Mouse (Mus musculus): ENCODE measurements around the gene 1110008P14Rik. TPM values are rescaled to one million over a fixed set of nuclear protein-coding genes. Genes with fewer than 3 reads are reported as not detected.

Gene 1110008P14Rik
- polyA plus RNA-seq (2012; rRNA removed): 32.6 and 39.6 TPM in 2 replicates
- polyA plus RNA-seq (2014; fragmentation: Nextera tagmentation; extraction: Ambion mirVana): 38.7 and 40.8 TPM in 2 replicates

GRCm38 (mm10) chr2:32381775-32382223 is at the start of gene 1110008P14Rik:
Gene 1110008P14Rik, minus strand, starts transcription at chr2:32381938.
- ATAC-seq (ENCODE audit: insufficient read depth) (peak; percentile 94), DNase-seq (ENCODE audit: low read depth in 3 of 3, low spot score in 3 of 3) (peak; percentile 90 to 92 (median 91))
- no peak for TF ChIP-seq CTCF (IDR thresholded peaks at IDR 0.05; ENCODE audit: low read depth)
- no peak for TF ChIP-seq EP300 (IDR thresholded peaks at IDR 0.05; ENCODE audit: low read depth)
- H3K27ac ChIP-seq: peak within 1 kb of the TSS; percentile 53
- peak within 1 kb of the TSS; percentile 68 for H3K4me3 ChIP-seq (ENCODE audit: insufficient read depth in 1 of 2, low read depth in 2 of 2, low read length in 2 of 2)
- H3K4me1 ChIP-seq (replicated peaks; ENCODE audit: control insufficient read depth in 2 of 2, insufficient read depth in 2 of 2, low read length in 1 of 2): peaks cover 3 to 12% of the 10 kb centered on the region in 2 experiments; a peak in 3 of 4 replicates
- WGBS (ENCODE audit: insufficient replicate concordance): 1% methylated on average over 47 of the region's 47 CpGs
- peaks cover 9% of the 10 kb centered on the region for H3K36me3 ChIP-seq (replicated peaks; ENCODE audit: control insufficient read depth, insufficient read depth, low read depth)
- peak within 1 kb of the TSS; percentile 77 for H3K9ac ChIP-seq (replicated peaks)
- H3K9me3 ChIP-seq (ENCODE audit: control insufficient read depth, low read length): no peaks in the 10 kb centered on the region
- peak within 1 kb of the TSS; percentile 98 for H3K4me2 ChIP-seq (ENCODE audit: low read depth)
- H3K27me3 ChIP-seq (ENCODE audit: control insufficient read depth, insufficient read depth, low read length): no peaks in the 10 kb centered on the region

DNA sequence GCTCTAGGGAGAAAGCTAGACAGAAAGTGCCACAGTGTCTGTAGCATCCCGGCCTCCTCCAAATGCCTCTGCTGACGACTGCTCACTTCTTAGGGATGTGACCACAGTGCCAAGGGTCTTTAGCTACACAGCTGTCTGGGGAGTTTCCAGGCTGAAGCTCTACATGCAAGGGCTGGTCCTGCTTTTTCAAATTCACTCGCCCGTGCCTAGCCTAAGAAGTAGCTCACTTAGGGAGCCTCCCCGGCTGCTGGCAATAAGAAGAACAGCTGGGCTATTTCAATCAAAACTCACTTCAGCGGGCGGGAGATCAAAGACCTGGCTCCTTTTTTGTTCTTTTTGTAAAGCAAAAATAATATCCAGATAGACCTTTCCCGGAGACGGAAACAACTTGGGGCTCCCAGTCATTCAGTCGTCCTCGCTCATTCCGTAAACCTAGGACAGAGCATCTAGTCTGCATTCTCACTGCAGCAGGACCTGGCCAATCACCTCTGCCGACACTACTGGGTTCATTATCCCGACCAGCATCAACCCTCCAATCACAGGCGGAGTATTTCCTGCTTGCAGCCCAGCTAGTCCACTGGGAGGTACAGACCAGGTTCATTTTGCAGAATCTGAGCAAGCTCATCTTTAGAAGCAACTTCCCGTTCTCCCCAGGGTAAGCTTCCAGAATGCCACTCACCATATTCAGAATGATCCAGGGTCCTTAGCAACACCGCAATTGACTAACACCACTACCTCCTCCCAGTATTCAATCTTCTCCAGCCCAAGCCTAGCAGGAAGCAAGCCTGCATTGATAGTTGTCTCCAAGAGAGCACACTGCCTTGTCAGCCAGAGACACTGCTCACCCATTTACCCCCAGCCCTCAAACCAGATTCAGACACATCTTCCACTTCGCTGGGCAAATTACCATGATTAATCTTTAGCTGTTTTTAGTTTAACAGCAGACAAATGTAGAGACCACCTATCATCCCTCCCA is 49.3 kb upstream of the 1110008P14Rik start:
- ATAC-seq (ENCODE audit: insufficient read depth) (no peak), DNase-seq (ENCODE audit: low read depth in 3 of 3, low spot score in 3 of 3) (no peak)
- H3K27ac ChIP-seq: no peak overlapping the region
- no peak overlapping the region for H3K4me3 ChIP-seq (ENCODE audit: insufficient read depth in 1 of 2, low read depth in 2 of 2, low read length in 2 of 2)
- H3K4me1 ChIP-seq (replicated peaks; ENCODE audit: control insufficient read depth in 2 of 2, insufficient read depth in 2 of 2, low read length in 1 of 2): peaks cover 10 to 28% of the 10 kb centered on the region in 2 experiments; a peak in 3 of 4 replicates
- TF ChIP-seq CTCF (IDR thresholded peaks at IDR 0.05; ENCODE audit: low read depth) (no peak), EP300 (IDR thresholded peaks at IDR 0.05; ENCODE audit: low read depth) (no peak)
- no peaks in the 10 kb centered on the region for H3K9me3 ChIP-seq (ENCODE audit: control insufficient read depth, low read length)
- H3K36me3 ChIP-seq (replicated peaks; ENCODE audit: control insufficient read depth, insufficient read depth, low read depth): no peaks in the 10 kb centered on the region
- no peaks in the 10 kb centered on the region for H3K27me3 ChIP-seq (ENCODE audit: control insufficient read depth, insufficient read depth, low read length)
- no peak overlapping the region for H3K9ac ChIP-seq (replicated peaks)
- H3K4me2 ChIP-seq (ENCODE audit: low read depth): peak overlapping the region; percentile 6
- WGBS (ENCODE audit: insufficient replicate concordance): 60% methylated on average over 18 of the region's 18 CpGs

DNA sequence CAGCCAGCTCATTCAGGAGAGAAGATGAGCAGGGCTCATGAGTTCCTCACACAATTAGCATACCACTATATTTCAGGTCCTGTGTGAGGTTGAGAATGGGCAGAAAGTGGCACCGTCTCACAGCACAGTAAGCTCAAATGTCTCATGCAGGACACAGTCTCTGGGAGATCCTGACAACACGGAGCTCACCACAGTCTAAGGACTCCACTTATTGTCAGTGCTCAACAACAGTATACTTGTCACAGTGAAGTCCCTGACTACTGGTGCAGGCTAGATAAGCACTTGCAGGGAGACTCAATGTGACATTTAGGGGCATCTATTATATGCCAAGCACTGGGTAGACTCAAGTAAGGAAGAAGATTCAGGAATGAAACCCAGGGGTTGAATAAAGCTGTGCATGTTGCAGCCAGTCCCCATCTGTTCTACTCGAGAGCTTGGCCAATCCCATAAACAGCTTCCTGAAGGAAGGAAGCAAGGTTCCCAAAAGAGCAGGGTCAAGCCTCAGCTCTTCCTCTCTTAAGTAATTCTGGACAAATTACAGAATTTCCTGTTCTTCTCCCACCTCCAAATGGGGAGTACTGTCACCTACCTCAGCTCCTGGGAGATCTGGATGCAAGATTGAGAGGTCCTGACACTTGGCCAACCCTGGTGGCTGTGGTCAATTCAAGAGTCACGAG is 47.6 kb upstream of the 1110008P14Rik start:
- ATAC-seq (ENCODE audit: insufficient read depth): 0 out of 2 replicates have a peak, but pooled peaks have one; percentile 16
- Histone ChIP-seq H3K4me1 (replicated peaks; ENCODE audit: control insufficient read depth in 2 of 2, insufficient read depth in 2 of 2, low read length in 1 of 2) (peaks cover 15 to 39% of the 10 kb centered on the region in 2 experiments; a peak in 3 of 4 replicates), H3K36me3 (replicated peaks; ENCODE audit: control insufficient read depth, insufficient read depth, low read depth) (no peaks in the 10 kb centered on the region), H3K4me2 (ENCODE audit: low read depth) (no peak overlapping the region), H3K4me3 (ENCODE audit: insufficient read depth in 1 of 2, low read depth in 2 of 2, low read length in 2 of 2) (no peak overlapping the region), H3K9ac (replicated peaks) (no peak overlapping the region), H3K27ac (no peak overlapping the region), H3K9me3 (ENCODE audit: control insufficient read depth, low read length) (no peaks in the 10 kb centered on the region), H3K27me3 (ENCODE audit: control insufficient read depth, insufficient read depth, low read length) (no peaks in the 10 kb centered on the region)
- TF ChIP-seq EP300 (IDR thresholded peaks at IDR 0.05; ENCODE audit: low read depth) (no peak), CTCF (IDR thresholded peaks at IDR 0.05; ENCODE audit: low read depth) (no peak)
- WGBS (ENCODE audit: insufficient replicate concordance): 33% methylated on average over 4 of the region's 4 CpGs
- no peak for DNase-seq (ENCODE audit: low read depth in 3 of 3, low spot score in 3 of 3)

DNA sequence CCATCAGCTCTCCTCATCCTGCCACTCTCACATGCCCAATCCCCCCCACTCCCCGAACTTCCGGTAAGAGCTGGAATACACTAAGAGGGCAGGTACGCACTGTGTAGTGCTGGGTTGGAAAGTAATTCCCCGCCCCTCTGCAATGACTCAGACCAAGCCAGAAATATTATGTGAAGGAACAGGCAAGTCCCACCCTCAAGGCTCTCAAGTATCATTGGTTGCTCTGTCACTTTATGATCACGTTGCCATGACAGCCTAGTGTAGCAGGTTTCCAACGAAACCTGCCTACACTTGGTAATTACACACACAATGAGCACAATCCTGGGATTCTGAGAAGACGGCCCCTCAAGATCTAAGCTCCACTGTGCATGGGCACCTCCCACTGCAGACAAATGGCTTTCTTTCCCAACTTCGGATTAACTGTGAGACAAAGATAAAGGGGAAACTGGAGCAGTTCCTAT is 46.6 kb upstream of the 1110008P14Rik start:
- no peak overlapping the region for H3K4me2 ChIP-seq (ENCODE audit: low read depth)
- no peaks in the 10 kb centered on the region for H3K36me3 ChIP-seq (replicated peaks; ENCODE audit: control insufficient read depth, insufficient read depth, low read depth)
- 50% methylated on average over 8 of the region's 8 CpGs for WGBS (ENCODE audit: insufficient replicate concordance)
- H3K4me3 ChIP-seq (ENCODE audit: insufficient read depth in 1 of 2, low read depth in 2 of 2, low read length in 2 of 2): no peak overlapping the region
- H3K4me1 ChIP-seq (replicated peaks; ENCODE audit: control insufficient read depth in 2 of 2, insufficient read depth in 2 of 2, low read length in 1 of 2): peaks cover 22 to 48% of the 10 kb centered on the region in 2 experiments
- TF ChIP-seq EP300 (IDR thresholded peaks at IDR 0.05; ENCODE audit: low read depth) (no peak), CTCF (IDR thresholded peaks at IDR 0.05; ENCODE audit: low read depth) (no peak)
- ATAC-seq (ENCODE audit: insufficient read depth) (no peak; the same call in 1 of the 2 replicates), DNase-seq (ENCODE audit: low read depth in 3 of 3, low spot score in 3 of 3) (peak in 1 of 3 experiments; percentile 44)
- no peaks in the 10 kb centered on the region for H3K27me3 ChIP-seq (ENCODE audit: control insufficient read depth, insufficient read depth, low read length)
- no peaks in the 10 kb centered on the region for H3K9me3 ChIP-seq (ENCODE audit: control insufficient read depth, low read length)
- H3K9ac ChIP-seq (replicated peaks): no peak overlapping the region
- no peak overlapping the region for H3K27ac ChIP-seq
